Mouse (Mus musculus) small intestine, adult 2 months (tissue): ENCODE results near the gene Grb2. TPM values are rescaled to one million over a fixed set of nuclear protein-coding genes. Genes with fewer than 3 reads are reported as not detected.
A peak's percentile ranks its signal among the peaks of the same experiment; 100 is the strongest.

ENCODE experiments used
- H3K27ac ChIP-seq: fragments of 200-500 bp; 2 replicates; pipeline ENCODE4 v1.5.1; 2012; ENCODE audit warnings: low read depth, low read length, control low read depth, inconsistent platforms; ENCODE audit not compliant: insufficient read depth
- H3K27me3 ChIP-seq: fragments of 200-500 bp; 2 replicates; pipeline ENCODE4 v1.6.1; 2012; ENCODE audit warnings: mild to moderate bottlenecking, moderate library complexity, low read length, inconsistent platforms; ENCODE audit not compliant: control insufficient read depth, insufficient read depth
- H3K36me3 ChIP-seq: fragments of 200-500 bp; 2 replicates; pipeline ENCODE4 v1.6.1; 2012; ENCODE audit warnings: mild to moderate bottlenecking, low read length, control low read depth, inconsistent platforms; ENCODE audit not compliant: control insufficient read depth, insufficient read depth
- H3K4me1 ChIP-seq: fragments of 200-500 bp; 2 replicates; pipeline ENCODE4 v1.6.1; 2012; ENCODE audit warnings: low read length, inconsistent platforms, mixed read lengths; ENCODE audit not compliant: control insufficient read depth, insufficient read depth, insufficient read length
- H3K4me3 ChIP-seq: fragments of 200-500 bp; 2 replicates; pipeline ENCODE4 v1.5.1; 2012; ENCODE audit warnings: low read depth, mild to moderate bottlenecking, control low read depth, inconsistent platforms, low read length, moderate library complexity
- CTCF ChIP-seq: fragments of 200-500 bp; IDR thresholded peaks from 2 replicates; pipeline ENCODE4 v1.5.1; 2012; ENCODE audit warnings: low read depth, mild to moderate bottlenecking, control low read depth, inconsistent platforms, low read length, moderate library complexity, mixed read lengths; ENCODE audit not compliant: insufficient replicate concordance, insufficient read length; ENCODE audit errors: extremely low read depth
- POLR2A ChIP-seq: fragments of 200-500 bp; IDR thresholded peaks from 2 replicates; pipeline ENCODE4 v1.6.1; 2012; ENCODE audit warnings: low read depth, mild to moderate bottlenecking, control low read depth, inconsistent platforms, low read length, moderate library complexity
- WGBS: fragments of 180-500 bp; shearing (Covaris S2); methylation state at CpG from one replicate; pipeline ENCODE4 v1.1.7; 2018; 5-methylcytosine and 5-hydroxymethylcytosine counted together
- polyA plus RNA-seq: library from polyadenylated mRNA; depleted of rRNA; stranded (reverse); fragments of >200 nt; gene quantifications from 2 replicates; pipeline ENCODE4 v1.2.3, GENCODE M21; 2012

Gene Grb2
- polyA plus RNA-seq, 1 experiment = 34.8 TPM

DNA sequence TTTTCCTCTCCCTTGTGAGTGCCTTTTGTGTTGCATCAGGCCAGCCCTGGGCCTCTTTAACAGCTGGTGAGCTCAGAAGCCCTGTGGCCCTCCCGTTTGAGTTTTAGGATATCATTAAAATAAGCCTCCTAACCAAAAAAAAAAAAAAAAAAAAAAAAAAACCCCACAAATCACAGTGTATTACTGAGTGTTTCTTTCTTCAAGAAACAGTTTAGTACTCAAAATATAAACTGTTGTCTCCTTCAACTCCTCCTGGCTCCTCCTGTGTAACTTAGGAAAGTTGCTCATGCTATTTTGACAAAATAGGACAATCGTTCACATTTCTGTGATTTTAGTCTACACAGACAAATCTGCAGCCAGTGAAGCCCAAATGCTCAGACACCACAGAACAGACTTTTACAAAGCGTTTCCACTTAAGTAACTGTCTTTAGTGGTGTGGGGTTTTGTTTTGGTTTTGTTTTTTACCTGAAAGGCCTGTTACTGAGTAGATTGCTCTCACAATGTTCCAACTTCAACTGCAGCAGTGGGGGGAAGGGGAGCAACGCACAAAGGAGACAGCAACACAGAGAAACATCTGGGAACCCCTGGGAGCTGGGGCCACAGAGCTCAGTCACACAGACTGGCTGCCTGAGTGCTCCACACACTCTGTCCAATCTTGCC is 44.6 kb downstream of the Grb2 start:
- Histone ChIP-seq H3K27me3 (no peaks in the 10 kb centered on the region), H3K36me3 (peaks cover 5% of the 10 kb centered on the region), H3K27ac (no peak overlapping the region), H3K4me3 (no peak overlapping the region), H3K4me1 (no peaks in the 10 kb centered on the region; the same call in 1 of the 2 replicates)
- WGBS = 67% methylated on average over 4 of the region's 4 CpGs
- TF ChIP-seq CTCF (no peak), POLR2A (no peak)

DNA sequence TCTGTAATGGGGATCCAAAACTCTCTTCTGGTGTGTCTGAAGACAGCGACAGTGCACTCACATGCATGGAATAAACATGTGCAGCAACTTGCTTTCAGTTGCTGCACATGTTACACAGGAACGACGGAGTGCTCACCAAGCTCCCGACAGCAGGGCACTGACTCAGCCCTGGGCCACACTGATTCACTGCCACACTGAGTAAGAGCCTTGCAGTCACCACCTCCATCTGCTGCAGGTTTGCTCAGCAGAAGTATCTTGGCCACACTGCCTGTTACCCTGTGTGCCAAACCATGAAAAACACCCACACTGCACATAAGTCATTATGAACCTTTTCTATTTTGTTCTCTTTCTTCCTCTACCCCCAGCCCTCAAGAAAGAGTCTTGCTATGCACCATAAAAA is 48.0 kb downstream of the Grb2 start:
- WGBS = 82% methylated on average over 4 of the region's 4 CpGs
- no peaks in the 10 kb centered on the region for H3K27me3 ChIP-seq
- H3K4me3 ChIP-seq = no peak overlapping the region
- no peak overlapping the region for H3K27ac ChIP-seq
- peaks cover 5% of the 10 kb centered on the region for H3K36me3 ChIP-seq
- H3K4me1 ChIP-seq = no peaks in the 10 kb centered on the region; the same call in 1 of the 2 replicates
- TF ChIP-seq POLR2A = no peak
- TF ChIP-seq CTCF = no peak

- Histone ChIP-seq H3K4me1 (no peaks in the 10 kb centered on the region), H3K27me3 (no peaks in the 10 kb centered on the region), H3K4me3 (no peak overlapping the region), H3K27ac (no peak overlapping the region), H3K36me3 (peaks cover 16% of the 10 kb centered on the region)
- TF ChIP-seq CTCF (no peak), POLR2A (no peak)
- 66% methylated on average over 6 of the region's 6 CpGs for WGBS
Measured at GRCm38 (mm10) chr11:115658521-115658920, 49.9 kb downstream of the Grb2 start.

GRCm38 (mm10) chr11:115654128-115654527 is 54.3 kb downstream of the Grb2 start:
- 63% methylated on average over 2 of the region's 2 CpGs for WGBS

GRCm38 (mm10) chr11:115653194-115653593 is 55.2 kb downstream of the Grb2 start:
- Histone ChIP-seq H3K36me3 (peaks cover 30% of the 10 kb centered on the region), H3K4me3 (no peak overlapping the region), H3K27ac (0 out of 2 replicates have a peak overlapping the region, but pooled peaks have one; percentile 6), H3K4me1 (no peaks in the 10 kb centered on the region), H3K27me3 (no peaks in the 10 kb centered on the region)
- TF ChIP-seq CTCF = no peak
- TF ChIP-seq POLR2A = no peak
- 84% methylated on average over 3 of the region's 3 CpGs for WGBS

More at GRCm38 (mm10) chr11:115654128-115654527, 54.3 kb downstream of the Grb2 start:
- TF ChIP-seq CTCF (no peak), POLR2A (no peak)
- Histone ChIP-seq H3K27ac (no peak overlapping the region), H3K27me3 (no peaks in the 10 kb centered on the region), H3K4me3 (no peak overlapping the region), H3K36me3 (peaks cover 26% of the 10 kb centered on the region), H3K4me1 (no peaks in the 10 kb centered on the region)

- WGBS = 87% methylated on average over 3 of the region's 3 CpGs
- H3K27ac ChIP-seq = no peak overlapping the region
- no peak for TF ChIP-seq CTCF
- TF ChIP-seq POLR2A = no peak
- peaks cover 39% of the 10 kb centered on the region for H3K36me3 ChIP-seq
- H3K4me1 ChIP-seq = no peaks in the 10 kb centered on the region
- H3K27me3 ChIP-seq = no peaks in the 10 kb centered on the region
- H3K4me3 ChIP-seq = no peak overlapping the region
Measured at GRCm38 (mm10) chr11:115651680-115652079, 56.7 kb downstream of the Grb2 start.

DNA sequence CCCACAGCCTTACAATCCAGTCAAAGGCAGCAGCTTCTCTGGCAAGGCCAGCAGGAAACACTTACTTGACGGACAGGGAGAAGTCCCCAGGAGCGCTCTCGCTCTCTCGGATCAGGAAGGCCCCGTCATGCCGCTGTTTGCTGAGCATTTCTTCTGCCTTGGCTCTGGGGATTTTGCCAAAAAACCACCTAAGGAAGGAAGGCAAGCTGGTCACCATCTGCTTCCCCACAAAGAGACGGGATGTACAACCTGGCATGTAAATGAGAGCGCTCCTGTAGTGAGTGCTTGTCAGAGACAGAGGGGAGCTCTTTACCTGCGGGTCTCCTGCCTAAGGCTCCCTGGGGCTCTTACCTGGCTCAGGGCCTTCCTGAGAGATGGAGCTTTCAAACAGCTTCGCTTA is 58.7 kb downstream of the Grb2 start:
- H3K27me3 ChIP-seq = no peaks in the 10 kb centered on the region
- TF ChIP-seq POLR2A (no peak), CTCF (no peak)
- H3K4me3 ChIP-seq = no peak overlapping the region
- no peaks in the 10 kb centered on the region for H3K4me1 ChIP-seq
- H3K36me3 ChIP-seq = peaks cover 47% of the 10 kb centered on the region
- WGBS = 75% methylated on average over 10 of the region's 10 CpGs
- no peak overlapping the region for H3K27ac ChIP-seq

DNA sequence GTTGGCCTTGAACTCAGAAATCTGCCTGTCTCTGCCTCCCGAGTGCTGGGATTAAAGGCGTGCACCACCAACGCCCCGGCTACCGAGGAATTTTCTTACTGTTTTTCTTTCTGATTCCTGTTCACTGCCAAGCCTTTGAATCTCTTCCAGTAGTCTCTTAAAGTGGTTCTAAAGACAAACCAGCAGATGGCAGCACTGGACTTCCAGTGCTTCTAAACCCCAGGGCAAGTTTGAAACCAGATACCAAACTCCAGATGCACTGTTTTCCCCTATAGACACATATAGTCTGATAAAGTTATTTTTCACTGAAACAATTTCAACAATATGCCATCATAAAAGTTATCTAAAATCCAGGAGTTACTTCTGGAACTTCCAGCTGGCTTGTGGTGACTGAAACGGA is 60.9 kb downstream of the Grb2 start:
- no peaks in the 10 kb centered on the region for H3K27me3 ChIP-seq
- 26% methylated on average over 6 of the region's 6 CpGs for WGBS
- H3K4me1 ChIP-seq = no peaks in the 10 kb centered on the region
- no peak overlapping the region for H3K27ac ChIP-seq
- no peak overlapping the region for H3K4me3 ChIP-seq
- TF ChIP-seq CTCF (peak; percentile 6; the same call in 1 of the 2 replicates), POLR2A (no peak)
- H3K36me3 ChIP-seq = peaks cover 47% of the 10 kb centered on the region
